In the genomic region with DNA sequence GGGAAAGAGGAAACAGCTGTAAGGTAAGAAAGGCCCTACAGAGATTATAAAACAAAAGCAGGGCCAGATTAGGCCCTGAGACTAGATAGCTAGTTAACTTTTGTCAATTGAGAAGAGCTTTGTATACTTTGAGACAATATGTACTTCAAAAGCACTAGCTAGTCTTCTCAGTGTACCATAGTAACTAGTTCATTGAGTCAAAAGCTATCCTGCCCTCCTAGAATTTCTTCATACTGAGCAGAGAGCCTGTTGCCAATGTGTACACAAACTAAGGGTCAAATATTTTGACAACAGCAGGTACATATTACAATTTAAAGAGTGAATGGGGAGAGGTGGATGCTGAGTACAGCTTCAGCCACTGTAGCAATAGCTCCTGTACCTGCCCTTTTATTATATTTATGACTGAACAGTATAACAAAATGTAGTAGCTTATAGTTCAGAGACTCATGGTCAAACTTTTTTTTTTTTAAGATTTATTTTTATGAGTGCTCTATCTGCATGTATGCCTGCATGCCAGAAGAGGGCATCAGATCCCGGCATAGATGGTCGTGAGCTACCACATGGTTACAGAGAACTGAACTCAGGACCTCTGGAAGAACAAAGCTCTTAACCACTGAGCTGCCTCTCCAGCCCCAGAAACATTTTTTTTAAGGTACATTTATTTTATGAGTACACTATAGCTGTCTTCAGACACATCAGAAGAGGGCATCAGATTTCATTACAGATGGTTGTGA, we compare ENCODE assay signal across 11 mouse cellular contexts. TPM values are rescaled to one million over a fixed set of nuclear protein-coding genes. Genes with fewer than 3 reads are reported as not detected.
DNase-seq lines count a peak whose midpoint lies in the region; ATAC-seq and TF ChIP-seq lines count a peak whose summit lies in the region.
"Had no signal": no experiment of that assay in that cellular context is flagged by ENCODE, and none has a peak within 500 bp of the region (broad histone marks: within the 10 kb centered on the region; RNA-seq: fewer than 3 reads in every experiment).

No protein-coding gene starts in this region.

- no peaks in the 10 kb centered on the region for H3K9me3 ChIP-seq in heart, postnatal 0 days (replicated peaks; ENCODE audit: control insufficient read depth, low read length)
- H3K9me3 ChIP-seq in midbrain, postnatal 0 days (ENCODE audit: low read length): no peaks in the 10 kb centered on the region
- H3K9me3 ChIP-seq in midbrain, embryonic 15.5 days: no peaks in the 10 kb centered on the region
- H3K9me3 ChIP-seq in forebrain, embryonic 10.5 days: no peaks in the 10 kb centered on the region
- H3K9me3 ChIP-seq: hindbrain, embryonic 15.5 days had no signal

- no peak overlapping the region for H3K9ac ChIP-seq in heart, postnatal 0 days (replicated peaks; ENCODE audit: low read depth, low read length)
- H3K9ac ChIP-seq in midbrain, postnatal 0 days (replicated peaks; ENCODE audit: low read length, poor library complexity, severe bottlenecking): no peak overlapping the region
- H3K9ac ChIP-seq in midbrain, embryonic 15.5 days: no peak overlapping the region
- H3K9ac ChIP-seq: hindbrain, embryonic 15.5 days had no signal

- H3K4me2 ChIP-seq in heart, postnatal 0 days (ENCODE audit: low read depth, low read length): no peak overlapping the region
- H3K4me2 ChIP-seq in midbrain, postnatal 0 days (ENCODE audit: low read depth, low read length, poor library complexity, severe bottlenecking): no peak overlapping the region
- H3K4me2 ChIP-seq in midbrain, embryonic 15.5 days: no peak overlapping the region
- H3K4me2 ChIP-seq: hindbrain, embryonic 15.5 days had no signal

- ATAC-seq in heart, postnatal 0 days (ENCODE audit: insufficient read depth, low read depth): no peak
- no peak for ATAC-seq in midbrain, postnatal 0 days (ENCODE audit: low FRiP score)
- ATAC-seq in midbrain, embryonic 15.5 days (replicated peaks): no peak

- TF ChIP-seq EP300 in heart, postnatal 0 days (IDR thresholded peaks at IDR 0.05; ENCODE audit: low read depth): no peak

- no peaks in the 10 kb centered on the region for H3K4me1 ChIP-seq in heart, postnatal 0 days (ENCODE audit: control insufficient read depth, insufficient read depth)
- H3K4me1 ChIP-seq in midbrain, postnatal 0 days (ENCODE audit: insufficient read depth, low read length): no peaks in the 10 kb centered on the region
- peaks cover 4% of the 10 kb centered on the region for H3K4me1 ChIP-seq in midbrain, embryonic 15.5 days
- H3K4me1 ChIP-seq in forebrain, embryonic 10.5 days: peaks cover 5% of the 10 kb centered on the region

- no peak overlapping the region for H3K4me3 ChIP-seq in heart, postnatal 0 days (ENCODE audit: low read depth, low read length)
- no peak overlapping the region for H3K4me3 ChIP-seq in midbrain, postnatal 0 days (ENCODE audit: low read depth, low read length)
- H3K4me3 ChIP-seq in midbrain, embryonic 15.5 days: no peak overlapping the region
- no peak overlapping the region for H3K4me3 ChIP-seq in forebrain, embryonic 10.5 days
- H3K4me3 ChIP-seq: erythroblast, embryonic 14.5 days; hindbrain, embryonic 15.5 days had no signal

- H3K27me3 ChIP-seq in heart, postnatal 0 days (ENCODE audit: control insufficient read depth, insufficient read depth, low read length): no peaks in the 10 kb centered on the region
- no peaks in the 10 kb centered on the region for H3K27me3 ChIP-seq in midbrain, postnatal 0 days (ENCODE audit: insufficient read depth, low read length)
- no peaks in the 10 kb centered on the region for H3K27me3 ChIP-seq in midbrain, embryonic 15.5 days (replicated peaks)
- H3K27me3 ChIP-seq in forebrain, embryonic 10.5 days (ENCODE audit: poor library complexity, severe bottlenecking): no peaks in the 10 kb centered on the region
- H3K27me3 ChIP-seq: hindbrain, embryonic 15.5 days had no signal

- 62% methylated on average over 2 of the region's 2 CpGs for WGBS in heart, postnatal 0 days
- 76% methylated on average over 2 of the region's 2 CpGs for WGBS in midbrain, postnatal 0 days
- WGBS in midbrain, embryonic 15.5 days: 85% methylated on average over 2 of the region's 2 CpGs
- 76% methylated on average over 2 of the region's 2 CpGs for WGBS in forebrain, embryonic 10.5 days

- no peak overlapping the region for H3K27ac ChIP-seq in heart, postnatal 0 days (ENCODE audit: low read depth)
- H3K27ac ChIP-seq in midbrain, postnatal 0 days (ENCODE audit: low read depth, low read length): no peak overlapping the region
- no peak overlapping the region for H3K27ac ChIP-seq in midbrain, embryonic 15.5 days
- no peak overlapping the region for H3K27ac ChIP-seq in forebrain, embryonic 10.5 days
- H3K27ac ChIP-seq: hindbrain, embryonic 15.5 days had no signal

- H3K36me3 ChIP-seq in heart, postnatal 0 days (replicated peaks; ENCODE audit: control insufficient read depth, insufficient read depth, low read length): no peaks in the 10 kb centered on the region
- H3K36me3 ChIP-seq in midbrain, postnatal 0 days (ENCODE audit: insufficient read depth, low read length): no peaks in the 10 kb centered on the region
- H3K36me3 ChIP-seq in midbrain, embryonic 15.5 days (replicated peaks): no peaks in the 10 kb centered on the region
- no peaks in the 10 kb centered on the region for H3K36me3 ChIP-seq in forebrain, embryonic 10.5 days (replicated peaks)
- H3K36me3 ChIP-seq: hindbrain, embryonic 15.5 days had no signal

- TF ChIP-seq CTCF in heart, postnatal 0 days (IDR thresholded peaks at IDR 0.05; ENCODE audit: low read depth): 0 out of 2 replicates have a peak, but pooled peaks have one; percentile 16
- peak; percentile 51 for TF ChIP-seq CTCF in midbrain, postnatal 0 days (IDR thresholded peaks at IDR 0.05)

- no peak for DNase-seq in heart, postnatal 0 days (ENCODE audit: low spot score)
- DNase-seq in heart, adult 8-10 months (ENCODE audit: low spot score): no peak
- no peak for DNase-seq in midbrain, postnatal 0 days (ENCODE audit: low spot score)
- peak; percentile 45 for DNase-seq in NIH3T3 (ENCODE audit: low read depth)
- DNase-seq in lung, postnatal 10 days: peak; percentile 15
- DNase-seq in layer of hippocampus, adult 18-20 months (ENCODE audit: low spot score in 2 of 2): no peak
- DNase-seq in forebrain, embryonic 10.5 days (ENCODE audit: extremely low spot score, low spot score): no peak
- DNase-seq: kidney, postnatal 14 days had no signal

RNA-seq across cellular contexts. Expression of gene Vezf1, which starts 6.0 kb away (rescaled TPM):
- total RNA-seq in heart, postnatal 0 days (2014; rRNA removed; ENCODE audit: low replicate concordance): 31.9 and 35.5 TPM in 2 replicates
- polyA plus RNA-seq in heart, postnatal 0 days (2015; fragmentation: Nextera tagmentation; extraction: Ambion mirVana): 17.6 and 18.2 TPM in 2 replicates
- total RNA-seq in heart, adult 8-10 months (2022): 10 to 100 TPM; 39.8 to 44.7 (median 41.8) TPM
- 31.4 and 40.6 TPM in 2 replicates for total RNA-seq in midbrain, postnatal 0 days (2014; rRNA removed)
- 29.7 and 30.9 TPM in 2 replicates for polyA plus RNA-seq in midbrain, postnatal 0 days (2015; fragmentation: Nextera tagmentation; extraction: Ambion mirVana)
- 50.6 and 52.2 TPM in 2 replicates for polyA plus RNA-seq in midbrain, embryonic 15.5 days (2015; fragmentation: Nextera tagmentation; extraction: Ambion mirVana)
- 10 to 100 TPM; 23.2 to 24.7 TPM for total RNA-seq in layer of hippocampus, adult 18-20 months (2021)
- 61.6 and 62.6 TPM in 2 replicates for polyA plus RNA-seq in forebrain, embryonic 10.5 days (2016; fragmentation: Nextera tagmentation; extraction: Ambion mirVana)

RNA-seq across cellular contexts. Expression of gene Srsf1, which starts 14.9 kb away (rescaled TPM):
- 195 and 223 TPM in 2 replicates for total RNA-seq in heart, postnatal 0 days (2014; rRNA removed; ENCODE audit: low replicate concordance)
- 82.2 and 83.5 TPM in 2 replicates for polyA plus RNA-seq in heart, postnatal 0 days (2015; fragmentation: Nextera tagmentation; extraction: Ambion mirVana)
- total RNA-seq in heart, adult 8-10 months (2022): 100 to 1,000 TPM in 3 of 4 experiments, 10 to 100 TPM in 1; 97.6 to 103 (median 102) TPM
- 280 and 374 TPM in 2 replicates for total RNA-seq in midbrain, postnatal 0 days (2014; rRNA removed)
- 111 and 125 TPM in 2 replicates for polyA plus RNA-seq in midbrain, postnatal 0 days (2015; fragmentation: Nextera tagmentation; extraction: Ambion mirVana)
- 229 and 241 TPM in 2 replicates for polyA plus RNA-seq in midbrain, embryonic 15.5 days (2015; fragmentation: Nextera tagmentation; extraction: Ambion mirVana)
- 100 to 1,000 TPM; 219 to 225 TPM for total RNA-seq in layer of hippocampus, adult 18-20 months (2021)
- 404 and 428 TPM in 2 replicates for polyA plus RNA-seq in forebrain, embryonic 10.5 days (2016; fragmentation: Nextera tagmentation; extraction: Ambion mirVana)

RNA-seq across cellular contexts. Expression of gene Cuedc1, which starts 35.8 kb away (rescaled TPM):
- total RNA-seq in heart, postnatal 0 days (2014; rRNA removed; ENCODE audit: low replicate concordance): 15.1 and 19.2 TPM in 2 replicates
- 17.0 and 17.5 TPM in 2 replicates for polyA plus RNA-seq in heart, postnatal 0 days (2015; fragmentation: Nextera tagmentation; extraction: Ambion mirVana)
- total RNA-seq in heart, adult 8-10 months (2022): 10 to 100 TPM; 47.5 to 55.7 (median 51.0) TPM
- total RNA-seq in midbrain, postnatal 0 days (2014; rRNA removed): 38.8 and 40.2 TPM in 2 replicates
- polyA plus RNA-seq in midbrain, postnatal 0 days (2015; fragmentation: Nextera tagmentation; extraction: Ambion mirVana): 32.7 and 37.5 TPM in 2 replicates
- 50.2 and 54.6 TPM in 2 replicates for polyA plus RNA-seq in midbrain, embryonic 15.5 days (2015; fragmentation: Nextera tagmentation; extraction: Ambion mirVana)
- 10 to 100 TPM; 27.9 to 31.8 TPM for total RNA-seq in layer of hippocampus, adult 18-20 months (2021)
- polyA plus RNA-seq in forebrain, embryonic 10.5 days (2016; fragmentation: Nextera tagmentation; extraction: Ambion mirVana): 20.0 and 24.9 TPM in 2 replicates

Comparison
In these comparisons a context has a peak if more than half of its experiments do, and no peak if none do; other contexts are left out.
1. DNase-seq: peak in NIH3T3 (single experiment) and lung, postnatal 10 days (single experiment); none in heart, postnatal 0 days (single experiment), heart, adult 8-10 months (single experiment), midbrain, postnatal 0 days (single experiment), layer of hippocampus, adult 18-20 months (0 of 2) and forebrain, embryonic 10.5 days (single experiment).